Mouse (Mus musculus) heart, postnatal 0 days (tissue): ENCODE measurements at regions not wholly inside any gene's neighbourhood (a gene's known extent, or its start where the extent isn't known, plus 50 kb on each side); places are given as distances from the start of the nearest gene placed in this dataset.

Source experiments
- ATAC-seq: fragments of 200-750 bp; cut with Nextera tagmentation; 2 replicates; pipeline ENCODE4 v1.8.0; 2017; ENCODE audit warnings: low read depth, moderate number of reproducible peaks, moderate library complexity; ENCODE audit not compliant: insufficient read depth
- DNase-seq: peaks from one replicate; pipeline ENCODE4 v3.0.0-alpha.2; 2016; ENCODE audit warnings: low spot score
- H3K27ac ChIP-seq: fragments of 300-500 bp; sonication (generic); 2 replicates; pipeline ENCODE4 v1.5.1; 2014; ENCODE audit warnings: low read depth, mild to moderate bottlenecking
- H3K27me3 ChIP-seq: fragments of 300-500 bp; sonication (generic); 2 replicates; pipeline ENCODE4 v1.6.1; 2014; ENCODE audit warnings: low read length, mixed read lengths; ENCODE audit not compliant: control insufficient read depth, insufficient read depth
- H3K36me3 ChIP-seq: fragments of 300-500 bp; sonication (generic); replicated peaks from 2 replicates; pipeline ENCODE4 v1.6.1; 2014; ENCODE audit warnings: low read length, mixed read lengths; ENCODE audit not compliant: control insufficient read depth, insufficient read depth
- H3K4me1 ChIP-seq: fragments of 300-500 bp; sonication (generic); 2 replicates; pipeline ENCODE4 v1.6.1; 2014; ENCODE audit warnings: antibody characterized with exemption; ENCODE audit not compliant: control insufficient read depth, insufficient read depth
- H3K4me2 ChIP-seq: fragments of 300-500 bp; sonication (generic); 2 replicates; pipeline ENCODE4 v1.6.1; 2014; ENCODE audit warnings: low read depth, mild to moderate bottlenecking, low read length, moderate library complexity
- H3K4me3 ChIP-seq: fragments of 300-500 bp; sonication (generic); 2 replicates; pipeline ENCODE4 v1.5.1; 2014; ENCODE audit warnings: low read depth, low read length
- H3K9ac ChIP-seq: fragments of 300-500 bp; sonication (generic); replicated peaks from 2 replicates; pipeline ENCODE4 v1.6.1; 2014; ENCODE audit warnings: low read depth, low read length, mixed read lengths
- H3K9me3 ChIP-seq: fragments of 300-500 bp; sonication (generic); replicated peaks from 2 replicates; pipeline ENCODE4 v1.6.1; 2016; ENCODE audit warnings: low read length; ENCODE audit not compliant: control insufficient read depth
- CTCF ChIP-seq: IDR thresholded peaks from 2 replicates; pipeline ENCODE4 v1.5.1; 2016; ENCODE audit warnings: antibody characterized with exemption, control low read depth, low read depth
- EP300 ChIP-seq: IDR thresholded peaks from 2 replicates; pipeline ENCODE4 v1.6.1; 2016; ENCODE audit warnings: antibody characterized with exemption, low read depth
- WGBS: fragments of 180-500 bp; shearing (Covaris S2); extraction: QIAGEN DNeasy Blood & Tissue Kit; methylation state at CpG from one replicate; pipeline ENCODE4 v1.1.7; 2014; 5-methylcytosine and 5-hydroxymethylcytosine counted together

DNA sequence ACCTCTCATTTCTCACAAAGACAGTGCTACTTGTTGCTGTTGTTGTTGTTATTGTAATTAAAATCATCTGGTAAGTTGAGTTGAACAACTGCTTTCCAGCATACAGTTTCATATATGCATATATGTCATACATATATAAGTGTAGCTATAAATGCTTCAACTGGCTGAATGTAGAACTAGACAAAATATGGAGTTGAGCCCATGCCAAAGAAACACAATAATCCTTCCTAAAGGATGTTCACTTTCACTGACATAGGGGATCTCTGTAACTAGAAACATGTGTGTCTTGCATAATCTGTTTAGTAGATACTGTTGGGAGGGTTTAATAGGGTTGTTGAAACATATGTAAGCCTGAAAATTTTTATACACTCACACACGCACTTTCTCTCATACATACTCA lies 247.9 kb downstream of the Rfpl4b start:
- ATAC-seq = no peak
- no peak overlapping the region for H3K9ac ChIP-seq
- WGBS = 77% methylated on average over 1 of the region's 1 CpGs
- H3K36me3 ChIP-seq = no peaks in the 10 kb centered on the region
- H3K27ac ChIP-seq = no peak overlapping the region
- H3K27me3 ChIP-seq = no peaks in the 10 kb centered on the region
- DNase-seq = no peak
- H3K4me2 ChIP-seq = no peak overlapping the region
- TF ChIP-seq CTCF (no peak), EP300 (no peak)
- no peak overlapping the region for H3K4me3 ChIP-seq
- no peaks in the 10 kb centered on the region for H3K9me3 ChIP-seq
- H3K4me1 ChIP-seq = no peaks in the 10 kb centered on the region

DNA sequence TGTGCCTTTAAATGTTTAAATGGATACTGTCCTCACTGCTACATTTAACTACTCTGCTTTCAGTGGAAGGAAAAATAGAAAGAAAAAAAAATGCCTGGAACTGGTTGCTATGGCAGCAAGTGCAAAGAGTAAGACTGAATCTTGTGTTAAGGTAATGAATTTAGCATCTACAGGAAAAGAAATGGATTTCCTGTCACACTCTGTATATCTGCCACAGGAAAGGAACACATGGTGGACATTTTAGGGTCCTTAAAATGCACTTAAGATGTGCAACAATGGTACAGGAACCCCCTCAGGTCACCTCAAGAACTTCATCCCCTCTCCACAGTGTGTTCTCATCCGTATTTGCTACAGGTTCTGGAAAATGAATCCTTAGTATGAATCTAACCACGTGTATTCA lies 248.4 kb downstream of the Rfpl4b start:
- no peaks in the 10 kb centered on the region for H3K27me3 ChIP-seq
- WGBS = 74% methylated on average over 2 of the region's 2 CpGs

GRCm38 (mm10) chr10:38567270-38567669 lies 254.3 kb downstream of the Rfpl4b start:
- ATAC-seq = no peak
- TF ChIP-seq CTCF (no peak), EP300 (no peak)
- Histone ChIP-seq H3K4me2 (no peak overlapping the region), H3K4me1 (no peaks in the 10 kb centered on the region), H3K4me3 (no peak overlapping the region), H3K36me3 (no peaks in the 10 kb centered on the region), H3K9me3 (no peaks in the 10 kb centered on the region), H3K27me3 (no peaks in the 10 kb centered on the region), H3K27ac (no peak overlapping the region), H3K9ac (no peak overlapping the region)
- no peak for DNase-seq
- 84% methylated on average over 1 of the region's 1 CpGs for WGBS

More for the DNA sequence above, 248.4 kb downstream of the Rfpl4b start:
- no peak for TF ChIP-seq CTCF
- no peak for TF ChIP-seq EP300
- Histone ChIP-seq H3K4me2 (no peak overlapping the region), H3K9me3 (no peaks in the 10 kb centered on the region), H3K4me3 (no peak overlapping the region), H3K36me3 (no peaks in the 10 kb centered on the region), H3K27ac (no peak overlapping the region), H3K4me1 (no peaks in the 10 kb centered on the region), H3K9ac (no peak overlapping the region)
- ATAC-seq (no peak), DNase-seq (no peak)

GRCm38 (mm10) chr10:38566361-38566760 lies 255.2 kb downstream of the Rfpl4b start:
- no peaks in the 10 kb centered on the region for H3K4me1 ChIP-seq
- no peaks in the 10 kb centered on the region for H3K27me3 ChIP-seq
- DNase-seq = no peak
- no peak overlapping the region for H3K27ac ChIP-seq
- 23% methylated on average over 1 of the region's 1 CpGs for WGBS
- no peak overlapping the region for H3K9ac ChIP-seq
- no peak for ATAC-seq
- H3K4me3 ChIP-seq = no peak overlapping the region
- H3K36me3 ChIP-seq = no peaks in the 10 kb centered on the region
- no peak overlapping the region for H3K4me2 ChIP-seq
- no peaks in the 10 kb centered on the region for H3K9me3 ChIP-seq
- no peak for TF ChIP-seq EP300
- TF ChIP-seq CTCF = no peak

- ATAC-seq (no peak), DNase-seq (no peak)
- Histone ChIP-seq H3K4me3 (no peak overlapping the region), H3K27me3 (no peaks in the 10 kb centered on the region), H3K27ac (no peak overlapping the region), H3K4me1 (no peaks in the 10 kb centered on the region), H3K4me2 (no peak overlapping the region), H3K36me3 (no peaks in the 10 kb centered on the region), H3K9ac (no peak overlapping the region), H3K9me3 (no peaks in the 10 kb centered on the region)
- WGBS = 61% methylated on average over 5 of the region's 5 CpGs
- TF ChIP-seq EP300 = no peak
- no peak for TF ChIP-seq CTCF
These were observed 266.5 kb downstream of the Rfpl4b start for GRCm38 (mm10) chr10:38555040-38555439.
